ENCODE assay signal across 7 mouse cellular contexts in genomic region chr2:26963923-26964723, GRCm38 (mm10). TPM values are rescaled to one million over a fixed set of nuclear protein-coding genes. Genes with fewer than 3 reads are reported as not detected.
A peak's percentile ranks its signal among the peaks of the same experiment; 100 is the strongest.
DNase-seq lines count a peak whose midpoint lies in the region; ATAC-seq lines count a peak whose summit lies in the region.

TSS of gene Rexo4 (minus strand) at chr2:26964386.

- H3K4me2 ChIP-seq in embryonic facial prominence, embryonic 11.5 days (ENCODE audit: low read depth, low read length): peak within 1 kb of the TSS; percentile 53
- peak within 1 kb of the TSS; percentile 77 for H3K4me2 ChIP-seq in limb, embryonic 11.5 days (ENCODE audit: low read depth, severe bottlenecking)
- peak within 1 kb of the TSS; percentile 88 for H3K4me2 ChIP-seq in midbrain, embryonic 14.5 days (ENCODE audit: low read length)

- H3K27me3 ChIP-seq in embryonic facial prominence, embryonic 11.5 days (ENCODE audit: control insufficient read depth, insufficient read depth, low read length): no peaks in the 10 kb centered on the region
- H3K27me3 ChIP-seq in limb, embryonic 11.5 days (ENCODE audit: control insufficient read depth, insufficient read depth, low read length): no peaks in the 10 kb centered on the region
- no peaks in the 10 kb centered on the region for H3K27me3 ChIP-seq in midbrain, embryonic 14.5 days (ENCODE audit: control insufficient read depth, insufficient read depth, low read length)

- H3K36me3 ChIP-seq in embryonic facial prominence, embryonic 11.5 days (replicated peaks; ENCODE audit: control insufficient read depth, insufficient read depth, low read depth, low read length): no peaks in the 10 kb centered on the region; the same call in 1 of the 2 replicates
- H3K36me3 ChIP-seq in limb, embryonic 11.5 days (ENCODE audit: control insufficient read depth, insufficient read depth, low read length): peaks cover 6% of the 10 kb centered on the region; the same call in 1 of the 2 replicates
- peaks cover 23% of the 10 kb centered on the region for H3K36me3 ChIP-seq in midbrain, embryonic 14.5 days (ENCODE audit: control insufficient read depth, insufficient read depth, low read length)

- H3K9ac ChIP-seq in embryonic facial prominence, embryonic 11.5 days (replicated peaks; ENCODE audit: low read length): peak within 1 kb of the TSS; percentile 88
- H3K9ac ChIP-seq in limb, embryonic 11.5 days (ENCODE audit: low read length): peak within 1 kb of the TSS; percentile 81
- peak within 1 kb of the TSS; percentile 80 for H3K9ac ChIP-seq in midbrain, embryonic 14.5 days (replicated peaks; ENCODE audit: low read length)

- peak; percentile 96 for DNase-seq in adrenal gland, postnatal 14 days
- DNase-seq in embryonic facial prominence, embryonic 11.5 days (ENCODE audit: low spot score): peak; percentile 96
- DNase-seq in heart, adult 11 months: peak; percentile 99
- peak; percentile 94 for DNase-seq in kidney, adult 18-20 months
- peak; percentile 96 for DNase-seq in limb, embryonic 11.5 days (ENCODE audit: low spot score)
- peak; percentile 98 for DNase-seq in midbrain, embryonic 14.5 days
- DNase-seq in spleen, adult 18-20 months: peak; percentile 82 to 88

- H3K27ac ChIP-seq in embryonic facial prominence, embryonic 11.5 days (replicated peaks; ENCODE audit: low read depth, low read length): peak within 1 kb of the TSS; percentile 98
- peak within 1 kb of the TSS; percentile 98 for H3K27ac ChIP-seq in limb, embryonic 11.5 days (replicated peaks; ENCODE audit: low read depth, low read length)
- peak within 1 kb of the TSS; percentile 98 for H3K27ac ChIP-seq in midbrain, embryonic 14.5 days (replicated peaks; ENCODE audit: low read depth, low read length)

- WGBS in embryonic facial prominence, embryonic 11.5 days: under 1% methylated on average over 50 of the region's 50 CpGs
- WGBS in limb, embryonic 11.5 days: under 1% methylated on average over 50 of the region's 50 CpGs
- WGBS in midbrain, embryonic 14.5 days: under 1% methylated on average over 50 of the region's 50 CpGs

- ATAC-seq in embryonic facial prominence, embryonic 11.5 days (replicated peaks; ENCODE audit: insufficient number of reproducible peaks, low FRiP score, low TSS enrichment, low read depth): peak; percentile 94
- ATAC-seq in limb, embryonic 11.5 days (ENCODE audit: insufficient number of reproducible peaks, low FRiP score, low TSS enrichment, low read depth): peak; percentile 93
- peak; percentile 94 for ATAC-seq in midbrain, embryonic 14.5 days (ENCODE audit: low FRiP score, low TSS enrichment)

- no peaks in the 10 kb centered on the region; the same call in 1 of the 2 replicates for H3K4me1 ChIP-seq in embryonic facial prominence, embryonic 11.5 days (ENCODE audit: control insufficient read depth, insufficient read depth, low read length)
- peaks cover 5% of the 10 kb centered on the region; the same call in 1 of the 2 replicates for H3K4me1 ChIP-seq in limb, embryonic 11.5 days (ENCODE audit: control insufficient read depth, insufficient read depth, low read length)
- peaks cover 11% of the 10 kb centered on the region for H3K4me1 ChIP-seq in midbrain, embryonic 14.5 days (ENCODE audit: control insufficient read depth, insufficient read depth, low read length)

- H3K4me3 ChIP-seq in embryonic facial prominence, embryonic 11.5 days (ENCODE audit: low read depth, low read length): peak within 1 kb of the TSS; percentile 80
- H3K4me3 ChIP-seq in limb, embryonic 11.5 days (ENCODE audit: low read depth, low read length): peak within 1 kb of the TSS; percentile 84
- H3K4me3 ChIP-seq in midbrain, embryonic 14.5 days (replicated peaks; ENCODE audit: low read depth, low read length): peak within 1 kb of the TSS; percentile 76

- H3K9me3 ChIP-seq in embryonic facial prominence, embryonic 11.5 days (replicated peaks; ENCODE audit: control insufficient read depth, low read length): no peaks in the 10 kb centered on the region
- H3K9me3 ChIP-seq in limb, embryonic 11.5 days (ENCODE audit: control insufficient read depth, low read length): no peaks in the 10 kb centered on the region
- no peaks in the 10 kb centered on the region for H3K9me3 ChIP-seq in midbrain, embryonic 14.5 days (ENCODE audit: control insufficient read depth, low read length)

RNA-seq across cellular contexts. Expression of gene Rexo4, which starts in this region (rescaled TPM):
- 35.1 and 38.5 TPM in 2 replicates for total RNA-seq in adrenal gland, postnatal 14 days (2021)
- polyA plus RNA-seq in embryonic facial prominence, embryonic 11.5 days (2014; fragmentation: Nextera tagmentation; extraction: Ambion mirVana): 50.6 and 51.9 TPM in 2 replicates
- 63.0 and 66.3 TPM in 2 replicates for polyA plus RNA-seq in limb, embryonic 11.5 days (2014; fragmentation: Nextera tagmentation; extraction: Ambion mirVana)
- polyA plus RNA-seq in midbrain, embryonic 14.5 days (2014; fragmentation: Nextera tagmentation; extraction: Ambion mirVana): 26.5 and 31.7 TPM in 2 replicates

Comparison
In these comparisons a context has a peak if more than half of its experiments do, and no peak if none do; other contexts are left out.
1. Peak in every context shown above with its lines: DNase-seq, ATAC-seq, H3K4me3 ChIP-seq and H3K27ac ChIP-seq.